Mouse (Mus musculus): ENCODE measurements around the gene Fktn. TPM values are rescaled to one million over a fixed set of nuclear protein-coding genes. Genes with fewer than 3 reads are reported as not detected.
"Not testable (repeated sequence)": the region's sequence is repeated elsewhere in the genome, so short reads cannot be mapped to it uniquely, and the experiment has no call there.

The Fktn gene
- 27.9 and 29.5 TPM in 2 replicates for polyA plus RNA-seq (2016; fragmentation: Nextera tagmentation; extraction: Ambion mirVana)

- Histone ChIP-seq H3K9ac (replicated peaks) (peak within 1 kb of the TSS; percentile 82), H3K27ac (replicated peaks) (peak within 1 kb of the TSS; percentile 90), H3K9me3 (no peaks in the 10 kb centered on the region), H3K4me2 (replicated peaks) (peak within 1 kb of the TSS; percentile 93), H3K27me3 (no peaks in the 10 kb centered on the region), H3K36me3 (no peaks in the 10 kb centered on the region), H3K4me3 (peak within 1 kb of the TSS; percentile 82), H3K4me1 (peaks cover 10% of the 10 kb centered on the region)
- WGBS, result 8% methylated on average over 7 of the region's 7 CpGs
- peak; percentile 78 for ATAC-seq (ENCODE audit: low FRiP score, low read depth)
These were observed at the start of gene Fktn for GRCm38 (mm10) chr4:53713704-53714050. Gene Fktn, plus strand, starts transcription at chr4:53713998.

DNA sequence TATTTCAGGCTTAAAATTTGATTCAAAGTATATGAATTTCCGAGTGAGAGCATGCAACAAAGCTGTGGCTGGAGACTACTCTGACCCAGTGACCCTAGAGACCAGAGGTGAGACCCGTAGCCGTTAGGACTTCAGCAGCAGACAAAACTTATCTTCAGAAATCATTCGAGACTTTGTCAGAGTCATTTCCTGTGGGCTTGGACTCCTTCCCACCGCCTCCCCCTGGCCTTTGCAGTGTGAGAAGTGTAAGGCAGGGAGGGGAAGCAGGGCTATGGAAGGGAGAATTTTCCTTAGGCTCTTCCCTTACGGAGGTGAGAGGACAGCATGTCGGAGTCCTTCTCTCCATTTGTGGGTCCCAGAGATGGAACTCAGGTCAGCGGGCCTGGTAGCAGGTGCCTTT is 31.7 kb upstream of the Fktn start:
- H3K4me2 ChIP-seq (replicated peaks), result no peak overlapping the region
- peaks cover 29% of the 10 kb centered on the region for H3K36me3 ChIP-seq
- no peaks in the 10 kb centered on the region for H3K4me1 ChIP-seq
- H3K9me3 ChIP-seq, result no peaks in the 10 kb centered on the region
- H3K4me3 ChIP-seq, result no peak overlapping the region
- H3K27ac ChIP-seq (replicated peaks), result no peak overlapping the region
- H3K27me3 ChIP-seq, result no peaks in the 10 kb centered on the region
- H3K9ac ChIP-seq (replicated peaks), result no peak overlapping the region
- no peak for ATAC-seq (ENCODE audit: low FRiP score, low read depth)
- 89% methylated on average over 8 of the region's 8 CpGs for WGBS

DNA sequence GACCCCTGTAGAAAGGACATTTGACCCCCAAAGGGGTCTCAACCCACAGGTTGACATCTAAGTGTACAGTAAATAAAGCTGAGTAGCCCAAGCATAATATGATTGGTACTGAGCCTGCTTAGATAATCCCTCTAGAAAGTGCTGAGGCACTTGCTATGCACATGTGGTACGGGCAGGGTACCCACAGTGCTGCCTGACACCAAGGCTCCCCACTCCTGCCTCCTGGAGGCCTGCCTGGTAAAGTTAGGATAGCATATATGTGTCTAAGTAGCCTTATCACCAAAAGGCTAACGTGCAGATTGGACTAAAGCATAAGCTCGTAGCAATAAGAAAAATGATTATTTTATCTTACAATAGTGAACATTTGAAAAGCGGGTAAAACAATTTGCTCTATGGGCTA is 24.8 kb upstream of the Fktn start:
- Histone ChIP-seq H3K36me3 (peaks cover 15% of the 10 kb centered on the region), H3K4me3 (no peak overlapping the region), H3K27me3 (no peaks in the 10 kb centered on the region), H3K27ac (replicated peaks) (no peak overlapping the region), H3K4me2 (replicated peaks) (no peak overlapping the region), H3K4me1 (no peaks in the 10 kb centered on the region), H3K9ac (replicated peaks) (no peak overlapping the region), H3K9me3 (no peaks in the 10 kb centered on the region)
- WGBS, result 91% methylated on average over 4 of the region's 4 CpGs
- no peak for ATAC-seq (ENCODE audit: low FRiP score, low read depth)

DNA sequence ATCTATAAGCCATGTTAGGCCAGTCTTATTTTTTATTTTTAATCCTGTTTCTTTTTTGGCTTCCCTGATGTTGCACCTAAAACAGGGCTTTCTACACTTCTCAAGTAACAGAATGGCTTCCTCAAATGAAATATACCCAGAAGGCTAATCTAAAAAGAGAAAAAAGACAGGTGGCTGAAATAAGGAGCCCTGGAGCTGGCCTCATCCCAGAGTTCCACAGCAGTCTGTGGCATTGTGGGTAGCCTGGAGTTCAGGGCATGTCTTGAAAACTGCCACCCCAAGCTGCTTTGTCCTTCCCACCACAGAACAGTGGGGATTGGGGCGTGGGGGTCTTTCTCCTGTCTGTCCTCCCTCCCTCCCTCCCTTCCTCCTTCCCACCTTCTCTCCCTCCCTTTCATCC is 22.4 kb upstream of the Fktn start:
- no peak overlapping the region for H3K27ac ChIP-seq (replicated peaks)
- H3K4me2 ChIP-seq (replicated peaks), result no peak overlapping the region
- H3K27me3 ChIP-seq, result no peaks in the 10 kb centered on the region
- WGBS, result 88% methylated on average over 1 of the region's 1 CpGs
- ATAC-seq (ENCODE audit: low FRiP score, low read depth), result no peak
- no peaks in the 10 kb centered on the region for H3K4me1 ChIP-seq
- H3K9me3 ChIP-seq, result no peaks in the 10 kb centered on the region
- no peak overlapping the region for H3K9ac ChIP-seq (replicated peaks)
- H3K4me3 ChIP-seq, result no peak overlapping the region
- peaks cover 13% of the 10 kb centered on the region for H3K36me3 ChIP-seq

DNA sequence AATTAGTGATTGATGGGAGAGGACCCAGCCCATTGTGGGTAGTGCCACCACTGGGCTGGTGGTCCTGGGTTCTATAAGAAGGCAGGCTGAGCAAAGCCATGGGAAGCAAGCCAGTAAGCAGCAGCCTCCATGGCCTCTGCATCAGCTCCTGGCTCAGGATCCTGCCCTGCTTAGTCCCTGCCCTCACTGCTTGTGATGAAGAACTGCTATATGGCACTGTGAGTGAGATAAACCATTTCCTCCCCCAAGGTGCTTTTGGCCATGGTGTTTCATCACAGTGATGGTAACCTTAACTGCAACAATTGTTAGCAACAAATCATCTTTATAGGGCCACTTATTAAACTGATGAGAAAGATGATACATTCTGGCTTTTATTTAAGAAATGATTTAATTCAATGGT is 4.6 kb upstream of the Fktn start:
- not testable (repeated sequence) for ATAC-seq (ENCODE audit: low FRiP score, low read depth); H3K4me1 ChIP-seq; H3K27ac ChIP-seq (replicated peaks); H3K9me3 ChIP-seq; H3K4me2 ChIP-seq (replicated peaks); H3K4me3 ChIP-seq; H3K36me3 ChIP-seq; H3K27me3 ChIP-seq; H3K9ac ChIP-seq (replicated peaks)

DNA sequence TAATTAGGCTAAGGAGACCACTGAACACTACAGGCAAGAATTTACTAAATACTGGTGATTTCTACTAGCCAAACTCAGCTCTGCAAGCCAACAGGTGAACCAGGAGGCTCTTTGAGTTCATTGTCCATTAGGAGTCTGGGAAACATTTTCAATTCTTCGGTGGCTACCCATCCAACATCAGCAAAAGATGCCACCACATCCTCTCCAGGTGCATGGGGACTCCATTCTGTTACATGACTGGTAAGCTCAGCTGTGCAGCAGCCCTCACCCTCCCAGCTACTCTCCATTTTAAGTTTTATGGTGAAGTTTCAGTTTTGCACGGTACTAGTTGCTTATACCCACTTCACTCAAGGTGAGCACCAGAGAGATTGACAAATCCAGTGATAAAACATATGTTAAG is 3.8 kb upstream of the Fktn start:
- Histone ChIP-seq H3K9me3 (no peaks in the 10 kb centered on the region), H3K4me3 (no peak overlapping the region), H3K27ac (replicated peaks) (no peak overlapping the region), H3K36me3 (no peaks in the 10 kb centered on the region), H3K27me3 (no peaks in the 10 kb centered on the region), H3K9ac (replicated peaks) (no peak overlapping the region), H3K4me1 (peaks cover 6% of the 10 kb centered on the region), H3K4me2 (replicated peaks) (no peak overlapping the region)
- no peak for ATAC-seq (ENCODE audit: low FRiP score, low read depth)
- 96% methylated on average over 2 of the region's 2 CpGs for WGBS

DNA sequence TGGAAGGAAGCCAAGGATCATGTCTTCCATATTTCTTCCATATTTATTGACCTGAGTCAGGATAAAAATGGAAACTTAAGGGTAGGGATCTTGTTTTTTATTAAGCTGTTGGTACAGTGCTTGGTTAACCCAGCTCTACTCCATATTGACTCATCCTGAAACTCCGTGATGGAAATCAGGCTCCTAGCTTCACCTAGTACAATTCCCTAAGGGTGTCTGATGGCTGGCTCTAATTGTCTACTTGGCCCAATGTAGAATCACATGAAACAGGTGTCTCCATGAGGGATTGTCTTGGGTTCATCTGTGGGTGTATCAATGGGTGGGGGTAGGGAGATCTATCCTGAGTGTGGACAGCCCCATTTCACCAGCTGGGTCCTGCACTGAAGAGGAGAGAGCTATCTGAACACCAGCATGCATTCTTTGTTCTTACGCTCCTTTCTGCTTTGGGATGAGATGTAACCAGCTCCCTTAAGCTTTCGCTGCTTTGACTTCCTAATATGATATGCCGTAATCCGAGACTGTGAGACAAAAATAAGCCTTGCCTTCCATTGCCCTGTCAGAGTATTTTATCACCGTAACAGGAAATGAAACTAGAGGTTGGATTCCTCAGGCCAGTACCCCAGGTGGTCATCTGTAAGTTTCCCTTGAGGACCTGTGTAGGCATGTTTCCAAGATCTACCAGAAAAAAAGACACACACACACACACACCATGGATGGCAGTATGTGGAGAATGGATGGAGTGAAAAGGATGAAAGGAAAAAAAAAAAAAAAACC is 3.1 kb upstream of the Fktn start:
- H3K4me3 ChIP-seq, result no peak overlapping the region
- no peak overlapping the region for H3K4me2 ChIP-seq (replicated peaks)
- H3K4me1 ChIP-seq, result peaks cover 10% of the 10 kb centered on the region
- no peak overlapping the region for H3K9ac ChIP-seq (replicated peaks)
- 93% methylated on average over 6 of the region's 6 CpGs for WGBS
- no peak overlapping the region for H3K27ac ChIP-seq (replicated peaks)
- no peaks in the 10 kb centered on the region for H3K36me3 ChIP-seq
- no peaks in the 10 kb centered on the region for H3K9me3 ChIP-seq
- no peaks in the 10 kb centered on the region for H3K27me3 ChIP-seq
- ATAC-seq (ENCODE audit: low FRiP score, low read depth), result no peak

- Histone ChIP-seq H3K9me3 (no peaks in the 10 kb centered on the region), H3K9ac (replicated peaks) (peak overlapping the region; percentile 82), H3K27me3 (no peaks in the 10 kb centered on the region), H3K4me1 (peaks cover 10% of the 10 kb centered on the region), H3K4me3 (peak overlapping the region; percentile 82), H3K27ac (replicated peaks) (peak overlapping the region; percentile 90), H3K36me3 (no peaks in the 10 kb centered on the region), H3K4me2 (replicated peaks) (peak overlapping the region; percentile 93)
- ATAC-seq (ENCODE audit: low FRiP score, low read depth), result peak; percentile 96
- WGBS, result 3% methylated on average over 58 of the region's 58 CpGs
These were observed 435 bp downstream of the Fktn start for GRCm38 (mm10) chr4:53714051-53714814.

DNA sequence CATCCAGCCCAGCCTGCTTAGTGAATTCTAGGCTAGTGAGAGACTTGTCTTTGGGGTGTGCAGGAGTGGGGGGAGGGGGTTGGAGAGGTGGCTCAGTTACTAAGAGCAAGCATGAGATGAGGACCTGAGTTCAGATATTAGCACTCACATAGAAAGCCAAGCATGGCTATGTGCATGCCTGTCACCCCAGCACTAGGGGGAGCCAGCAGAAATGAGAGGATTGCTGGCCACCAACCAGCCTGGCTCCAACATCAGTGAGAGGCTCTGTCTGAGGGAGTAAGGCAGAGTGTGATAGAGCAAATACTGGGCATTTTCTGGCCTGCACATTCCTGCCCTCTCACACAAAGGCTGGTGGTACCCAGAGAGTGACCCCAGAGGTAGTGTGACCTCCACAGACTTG is 2.2 kb downstream of the Fktn start:
- Histone ChIP-seq H3K4me2 (replicated peaks) (no peak overlapping the region), H3K27ac (replicated peaks) (no peak overlapping the region), H3K36me3 (peaks cover 2% of the 10 kb centered on the region; the same call in 1 of the 2 replicates), H3K4me3 (no peak overlapping the region), H3K9me3 (no peaks in the 10 kb centered on the region), H3K27me3 (no peaks in the 10 kb centered on the region), H3K4me1 (peaks cover 10% of the 10 kb centered on the region), H3K9ac (replicated peaks) (no peak overlapping the region)
- no peak for ATAC-seq (ENCODE audit: low FRiP score, low read depth)

DNA sequence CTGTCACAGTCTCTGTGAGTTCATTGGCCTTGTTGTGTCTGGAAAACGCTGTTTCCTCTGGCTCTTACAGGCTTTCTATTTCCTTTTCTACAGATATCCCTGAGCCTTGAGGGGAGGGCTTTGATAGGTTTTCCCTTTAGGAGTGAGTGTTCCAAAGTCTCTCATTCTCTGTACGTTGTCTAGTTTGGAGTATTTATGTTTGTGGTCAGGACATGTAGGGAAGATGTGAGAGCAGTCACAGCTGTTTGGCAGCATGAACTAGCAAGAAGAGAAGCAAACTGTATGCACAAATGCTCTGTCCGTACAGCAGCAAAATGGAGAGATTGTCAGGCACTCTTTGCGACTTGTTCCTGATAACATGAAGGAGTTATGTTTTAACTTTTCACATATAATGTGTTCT is 3.7 kb downstream of the Fktn start:
- Histone ChIP-seq H3K4me3 (no peak overlapping the region), H3K27ac (replicated peaks) (no peak overlapping the region), H3K9me3 (no peaks in the 10 kb centered on the region), H3K36me3 (peaks cover 5% of the 10 kb centered on the region; the same call in 1 of the 2 replicates), H3K4me1 (peaks cover 10% of the 10 kb centered on the region), H3K4me2 (replicated peaks) (no peak overlapping the region), H3K27me3 (no peaks in the 10 kb centered on the region), H3K9ac (replicated peaks) (no peak overlapping the region)
- 86% methylated on average over 4 of the region's 4 CpGs for WGBS
- no peak for ATAC-seq (ENCODE audit: low FRiP score, low read depth)

DNA sequence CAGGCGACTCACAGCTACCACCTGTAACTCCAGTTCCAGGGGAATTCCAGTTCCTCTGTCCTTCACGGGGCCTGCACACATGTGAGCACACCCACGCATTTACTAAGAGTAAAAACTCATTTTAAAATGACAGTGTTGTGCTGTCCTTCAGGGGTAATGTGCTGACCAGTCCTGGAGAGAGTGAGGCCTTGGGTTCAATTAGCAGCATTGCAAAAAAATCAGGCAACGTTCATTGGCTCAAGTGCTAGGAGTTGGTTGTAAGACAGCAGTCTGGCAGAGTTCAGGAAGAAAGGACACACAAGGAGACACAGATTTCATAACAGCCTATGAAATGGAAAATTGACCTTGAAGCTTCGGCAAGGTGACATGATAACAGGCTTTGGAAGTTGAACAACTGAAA is 4.5 kb downstream of the Fktn start:
- no peak overlapping the region for H3K27ac ChIP-seq (replicated peaks)
- peaks cover 5% of the 10 kb centered on the region; the same call in 1 of the 2 replicates for H3K36me3 ChIP-seq
- no peak for ATAC-seq (ENCODE audit: low FRiP score, low read depth)
- H3K4me2 ChIP-seq (replicated peaks), result no peak overlapping the region
- no peaks in the 10 kb centered on the region for H3K9me3 ChIP-seq
- peaks cover 10% of the 10 kb centered on the region for H3K4me1 ChIP-seq
- H3K9ac ChIP-seq (replicated peaks), result no peak overlapping the region
- H3K4me3 ChIP-seq, result no peak overlapping the region
- H3K27me3 ChIP-seq, result no peaks in the 10 kb centered on the region
- 84% methylated on average over 5 of the region's 5 CpGs for WGBS

DNA sequence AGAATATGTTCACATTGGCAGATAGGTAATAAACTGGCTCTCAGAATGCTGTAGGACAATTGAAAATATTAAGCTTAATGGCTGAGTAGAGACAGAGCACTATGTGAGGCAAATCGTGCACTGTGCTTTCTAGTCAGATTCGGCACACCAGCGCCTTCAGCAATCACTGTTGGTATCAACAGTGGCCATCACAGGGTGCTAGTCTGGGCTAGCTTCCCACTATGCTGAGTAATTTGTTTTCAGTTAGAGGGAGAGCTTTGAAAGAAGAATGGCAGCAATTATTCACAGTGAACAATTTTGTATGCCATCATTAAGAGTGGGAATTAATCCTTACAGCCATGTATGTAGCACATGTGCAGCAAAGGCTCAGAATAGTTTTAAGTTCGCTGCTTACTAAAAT is 8.7 kb downstream of the Fktn start:
- Histone ChIP-seq H3K4me2 (replicated peaks) (no peak overlapping the region), H3K9me3 (no peaks in the 10 kb centered on the region), H3K9ac (replicated peaks) (no peak overlapping the region), H3K36me3 (peaks cover 30% of the 10 kb centered on the region), H3K27ac (replicated peaks) (no peak overlapping the region), H3K4me1 (no peaks in the 10 kb centered on the region), H3K4me3 (no peak overlapping the region), H3K27me3 (no peaks in the 10 kb centered on the region)
- no peak for ATAC-seq (ENCODE audit: low FRiP score, low read depth)
- 90% methylated on average over 4 of the region's 4 CpGs for WGBS
